Mouse (Mus musculus) CH12.LX (cell line): ENCODE data around the gene Trp53inp2. TPM values are rescaled to one million over a fixed set of nuclear protein-coding genes. Genes with fewer than 3 reads are reported as not detected.

Source experiments
- DNase-seq: peaks from one replicate; pipeline ENCODE4 v3.0.0-alpha.2; 2013; ENCODE audit errors: extremely low read depth
- H3K27ac ChIP-seq: 2 replicates; pipeline ENCODE4 v1.5.1; 2012; ENCODE audit warnings: low read depth, mild to moderate bottlenecking, control low read depth, moderate library complexity; ENCODE audit not compliant: insufficient read depth
- H3K27me3 ChIP-seq: replicated peaks from 2 replicates; pipeline ENCODE3; 2012; ENCODE audit warnings: inconsistent platforms
- H3K36me3 ChIP-seq, 2 experiments: replicated peaks in 1 of 2; 2 replicates each; pipeline versions ENCODE3 to v1.6.1; 2012; ENCODE audit warnings: inconsistent platforms in 1 of 2, low read length in 1 of 2, mild to moderate bottlenecking in 1 of 2, mixed read lengths in 1 of 2, moderate library complexity in 1 of 2; ENCODE audit not compliant: control insufficient read depth in 1 of 2, insufficient read depth in 1 of 2
- H3K4me1 ChIP-seq, 2 experiments: 2 replicates each; pipeline ENCODE4 v1.6.1; 2012; ENCODE audit warnings: inconsistent platforms in 1 of 2, moderate library complexity in 1 of 2; ENCODE audit not compliant: insufficient read depth in 2 of 2, control insufficient read depth in 1 of 2
- H3K4me2 ChIP-seq: 2 replicates; pipeline ENCODE4 v1.6.1; 2012; ENCODE audit warnings: low read depth, mild to moderate bottlenecking, control low read depth; ENCODE audit not compliant: poor library complexity, insufficient read depth, severe bottlenecking
- H3K4me3 ChIP-seq, 3 experiments: fragments of 150-350 bp in 1 of 3; sonication (generic) in 1 of 3; replicated peaks in 1 of 3; 2 replicates each; pipeline versions ENCODE3 to v1.5.1; 2011 to 2012; ENCODE audit warnings: low read depth in 2 of 3, low read length in 2 of 3, mild to moderate bottlenecking in 2 of 3, moderate library complexity in 2 of 3, control low read depth in 1 of 3, improper control_type of control experiment in 1 of 3, inconsistent platforms in 1 of 3, mixed read lengths in 1 of 3; ENCODE audit not compliant: poor library complexity in 1 of 3
- H3K79me2 ChIP-seq: replicated peaks from 2 replicates; pipeline ENCODE4 v1.6.1; 2012; ENCODE audit warnings: mild to moderate bottlenecking, moderate library complexity; ENCODE audit not compliant: control insufficient read depth, poor library complexity, insufficient read depth, severe bottlenecking; ENCODE audit errors: extremely low read depth
- H3K9ac ChIP-seq: 2 replicates; pipeline ENCODE4 v1.6.1; 2012; ENCODE audit warnings: low read depth, mild to moderate bottlenecking, control low read depth, moderate library complexity; ENCODE audit not compliant: insufficient read depth
- H3K9me3 ChIP-seq: replicated peaks from 2 replicates; pipeline ENCODE3; 2012; ENCODE audit warnings: low read length, inconsistent platforms, mixed read lengths
- BHLHE40 ChIP-seq: IDR thresholded peaks from 2 replicates; pipeline ENCODE4 v1.6.1; 2011; ENCODE audit warnings: mild to moderate bottlenecking, low read depth, low read length, improper control_type of control experiment
- CHD2 ChIP-seq: IDR thresholded peaks from 2 replicates; pipeline ENCODE4 v1.6.1; 2011; ENCODE audit warnings: low read length, improper control_type of control experiment
- ELF1 ChIP-seq: IDR thresholded peaks from 2 replicates; pipeline ENCODE4 v1.6.1; 2014; ENCODE audit warnings: low read depth, mild to moderate bottlenecking, inconsistent platforms, low read length, improper control_type of control experiment
- EP300 ChIP-seq: IDR thresholded peaks from 2 replicates; pipeline ENCODE4 v1.6.1; 2011; ENCODE audit warnings: low read length, improper control_type of control experiment
- ETS1 ChIP-seq: conservative IDR thresholded peaks from 2 replicates; pipeline ENCODE4 v1.6.1; 2012; ENCODE audit warnings: low read depth, mild to moderate bottlenecking, inconsistent platforms, low read length, improper control_type of control experiment, moderate library complexity
- GABPA ChIP-seq: IDR thresholded peaks from 2 replicates; pipeline ENCODE4 v1.6.1; 2012; ENCODE audit warnings: low read depth, low read length, improper control_type of control experiment, inconsistent platforms; ENCODE audit not compliant: insufficient replicate concordance
- HCFC1 ChIP-seq: IDR thresholded peaks from 2 replicates; pipeline ENCODE4 v1.6.1; 2012; ENCODE audit warnings: low read depth, mild to moderate bottlenecking, inconsistent platforms, low read length, improper control_type of control experiment
- IRF4 ChIP-seq: IDR thresholded peaks from 2 replicates; pipeline ENCODE4 v1.6.1; 2014; ENCODE audit warnings: low read depth, mild to moderate bottlenecking, inconsistent platforms, low read length, improper control_type of control experiment
- KAT2A ChIP-seq: IDR thresholded peaks from 2 replicates; pipeline ENCODE4 v1.6.1; 2012; ENCODE audit warnings: low read length, improper control_type of control experiment, inconsistent platforms; ENCODE audit not compliant: insufficient replicate concordance
- MAFK ChIP-seq: IDR thresholded peaks from 2 replicates; pipeline ENCODE4 v1.6.1; 2011; ENCODE audit warnings: low read length, improper control_type of control experiment; ENCODE audit not compliant: insufficient replicate concordance
- MAX ChIP-seq: IDR thresholded peaks from 2 replicates; pipeline ENCODE4 v1.6.1; 2011; ENCODE audit warnings: low read length, improper control_type of control experiment
- MEF2A ChIP-seq: IDR thresholded peaks from 2 replicates; pipeline ENCODE4 v1.6.1; 2014; ENCODE audit warnings: low read depth, mild to moderate bottlenecking, inconsistent platforms, low read length, improper control_type of control experiment, borderline replicate concordance
- NELFE ChIP-seq: IDR thresholded peaks from 2 replicates; pipeline ENCODE4 v1.6.1; 2011; ENCODE audit warnings: low read depth, low read length, improper control_type of control experiment
- POLR2AphosphoS2 ChIP-seq: IDR thresholded peaks from 2 replicates; pipeline ENCODE4 v1.6.1; 2011; ENCODE audit warnings: low read depth, low read length, improper control_type of control experiment
- RCOR1 ChIP-seq: conservative IDR thresholded peaks from 2 replicates; pipeline ENCODE4 v1.6.1; 2012; ENCODE audit warnings: low read depth, mild to moderate bottlenecking, inconsistent platforms, low read length, improper control_type of control experiment
- SMC3 ChIP-seq: IDR thresholded peaks from 2 replicates; pipeline ENCODE4 v1.6.1; 2011; ENCODE audit warnings: low read depth, low read length, improper control_type of control experiment
- TBP ChIP-seq: conservative IDR thresholded peaks from 2 replicates; pipeline ENCODE4 v1.6.1; 2011; ENCODE audit warnings: low read depth, low read length, improper control_type of control experiment
- UBTF ChIP-seq: IDR thresholded peaks from 2 replicates; pipeline ENCODE4 v1.6.1; 2012; ENCODE audit warnings: low read depth, mild to moderate bottlenecking, inconsistent platforms, low read length, improper control_type of control experiment, moderate library complexity
- USF2 ChIP-seq: conservative IDR thresholded peaks from 2 replicates; pipeline ENCODE4 v1.6.1; 2011; ENCODE audit warnings: low read depth, low read length, improper control_type of control experiment
- ZC3H11A ChIP-seq: IDR thresholded peaks from 2 replicates; pipeline ENCODE4 v1.6.1; 2012; ENCODE audit warnings: low read depth, mild to moderate bottlenecking, inconsistent platforms, low read length, improper control_type of control experiment
- ZMIZ1 ChIP-seq: IDR thresholded peaks from 2 replicates; pipeline ENCODE4 v1.6.1; 2012; ENCODE audit warnings: low read depth, mild to moderate bottlenecking, inconsistent platforms, low read length, improper control_type of control experiment
- ZNF384 ChIP-seq: IDR thresholded peaks from 2 replicates; pipeline ENCODE4 v1.6.1; 2012; ENCODE audit warnings: low read depth, low read length, improper control_type of control experiment, inconsistent platforms
- dilution Hi-C: fragments of 300-500 bp; cut with MboI; formaldehyde crosslinking; loops from 2 replicates; pipeline ENCODE4 v1.14.3; 2020; ENCODE audit warnings: low sequenced_read_pairs; ENCODE audit not compliant: extremely low pct_unique_long_range_greater_than_20kb, extremely low pct_ligation_motif_present
- in situ Hi-C: fragments of 300-500 bp; cut with MboI; formaldehyde crosslinking; loops from 3 replicates; pipeline ENCODE4 v1.14.3; 2019; ENCODE audit warnings: low sequenced_read_pairs, low pct_ligation_motif_present, low pct_unique_long_range_greater_than_20kb, mixed read lengths
- polyA plus RNA-seq: library from polyadenylated mRNA; unstranded; fragments of >175 nt; gene quantifications from 2 replicates; pipeline ENCODE4 v1.2.1, GENCODE M21; 2012; ENCODE audit warnings: low read depth; ENCODE audit not compliant: insufficient read length
- total RNA-seq, 2 experiments: library from RNA; depleted of rRNA; stranded (reverse); fragments of 300-350 nt in 1 of 2; fragments of >200 nt in 1 of 2; gene quantifications; 2 replicates each; pipeline ENCODE4 v1.2.3; 2012 to 2014

The Trp53inp2 gene
- total and polyA plus RNA-seq, 3 experiments: 2.4 to 6.9 (median 3.9) TPM

- H3K4me3 ChIP-seq: no peak overlapping the region
- H3K36me3 ChIP-seq: peaks cover 14 to 52% of the 10 kb centered on the region in 2 experiments
- H3K27ac ChIP-seq: no peak overlapping the region
- peaks cover 0 to 11% of the 10 kb centered on the region in 2 experiments; a peak in 3 of 4 replicates for H3K4me1 ChIP-seq
- no peak overlapping the region for H3K9ac ChIP-seq
- DNase-seq: no peak
- no peaks in the 10 kb centered on the region for H3K9me3 ChIP-seq
- dilution Hi-C loops (no loop called here), in situ Hi-C loops (loop anchor here (5.0 to 25.0 kb wide), 2 partner anchors 150 to 300 kb away; partner anchors contain the start of gene Dynlrb1)
- TF ChIP-seq GABPA (no peak), ZMIZ1 (no peak), UBTF (no peak), RCOR1 (no peak), EP300 (no peak), SMC3 (no peak), USF2 (no peak), NELFE (no peak), CHD2 (no peak), ZNF384 (no peak), ZC3H11A (no peak), MAX (no peak), KAT2A (no peak)
- H3K79me2 ChIP-seq: no peaks in the 10 kb centered on the region
- H3K27me3 ChIP-seq: no peaks in the 10 kb centered on the region
- no peak overlapping the region for H3K4me2 ChIP-seq
These were observed 6.2 kb downstream of the Trp53inp2 start for GRCm38 (mm10) chr2:155387052-155387451.

GRCm38 (mm10) chr2:155388573-155388972, 7.7 kb downstream of the Trp53inp2 start:
- Histone ChIP-seq H3K9me3 (no peaks in the 10 kb centered on the region), H3K4me3 (no peak overlapping the region), H3K27ac (no peak overlapping the region), H3K9ac (no peak overlapping the region), H3K4me2 (no peak overlapping the region), H3K27me3 (no peaks in the 10 kb centered on the region), H3K79me2 (no peaks in the 10 kb centered on the region), H3K4me1 (no peaks in the 10 kb centered on the region; a peak in 1 of 4 replicates), H3K36me3 (peaks cover 14 to 59% of the 10 kb centered on the region in 2 experiments)
- in situ Hi-C loops (loop anchor here (5.0 to 25.0 kb wide), 2 partner anchors 151 to 301 kb away; partner anchors contain the start of gene Dynlrb1), dilution Hi-C loops (no loop called here)
- no peak for DNase-seq
- no peak for TF ChIP-seq MAX
- no peak for TF ChIP-seq ETS1
- no peak for TF ChIP-seq ZC3H11A
- TF ChIP-seq TBP: no peak
- TF ChIP-seq IRF4: no peak
- TF ChIP-seq NELFE: no peak
- TF ChIP-seq ZNF384: no peak
- no peak for TF ChIP-seq POLR2AphosphoS2
- TF ChIP-seq BHLHE40: no peak
- no peak for TF ChIP-seq HCFC1
- TF ChIP-seq MEF2A: no peak
- no peak for TF ChIP-seq ELF1
- TF ChIP-seq GABPA: no peak
- TF ChIP-seq MAFK: no peak
